Mouse (Mus musculus) CH12.LX (cell line): ENCODE measurements around the gene Wdr59.
A peak's percentile ranks its signal among the peaks of the same experiment; 100 is the strongest.

Experiments used
- CTCF ChIP-seq, 2 experiments: IDR thresholded peaks in 1 of 2; conservative IDR thresholded peaks in 1 of 2; 2 replicates each; pipeline ENCODE4 v1.5.1; 2011 to 2012; ENCODE audit warnings: low read depth in 2 of 2, low read length in 2 of 2, improper control_type of control experiment in 1 of 2, inconsistent platforms in 1 of 2, mild to moderate bottlenecking in 1 of 2, moderate library complexity in 1 of 2
- ELF1 ChIP-seq: IDR thresholded peaks from 2 replicates; pipeline ENCODE4 v1.6.1; 2014; ENCODE audit warnings: low read depth, mild to moderate bottlenecking, inconsistent platforms, low read length, improper control_type of control experiment
- EP300 ChIP-seq: IDR thresholded peaks from 2 replicates; pipeline ENCODE4 v1.6.1; 2011; ENCODE audit warnings: low read length, improper control_type of control experiment
- JUND ChIP-seq: conservative IDR thresholded peaks from 2 replicates; pipeline ENCODE4 v1.6.1; 2011; ENCODE audit warnings: low read depth, low read length, improper control_type of control experiment
- KAT2A ChIP-seq: IDR thresholded peaks from 2 replicates; pipeline ENCODE4 v1.6.1; 2012; ENCODE audit warnings: low read length, improper control_type of control experiment, inconsistent platforms; ENCODE audit not compliant: insufficient replicate concordance
- MAX ChIP-seq: IDR thresholded peaks from 2 replicates; pipeline ENCODE4 v1.6.1; 2011; ENCODE audit warnings: low read length, improper control_type of control experiment
- MXI1 ChIP-seq: IDR thresholded peaks from 2 replicates; pipeline ENCODE4 v1.6.1; 2011; ENCODE audit warnings: mild to moderate bottlenecking, low read depth, low read length, improper control_type of control experiment
- MYC ChIP-seq: IDR thresholded peaks from 2 replicates; pipeline ENCODE4 v1.6.1; 2011; ENCODE audit warnings: low read depth, mild to moderate bottlenecking, improper control_type of control experiment, low read length
- NRF1 ChIP-seq: IDR thresholded peaks from 2 replicates; pipeline ENCODE4 v1.6.1; 2014; ENCODE audit warnings: low read depth, mild to moderate bottlenecking, inconsistent platforms, low read length, improper control_type of control experiment, moderate library complexity
- POLR2A ChIP-seq: IDR thresholded peaks from 2 replicates; pipeline ENCODE4 v1.6.1; 2011; ENCODE audit warnings: low read depth, mild to moderate bottlenecking, improper control_type of control experiment, low read length

DNA sequence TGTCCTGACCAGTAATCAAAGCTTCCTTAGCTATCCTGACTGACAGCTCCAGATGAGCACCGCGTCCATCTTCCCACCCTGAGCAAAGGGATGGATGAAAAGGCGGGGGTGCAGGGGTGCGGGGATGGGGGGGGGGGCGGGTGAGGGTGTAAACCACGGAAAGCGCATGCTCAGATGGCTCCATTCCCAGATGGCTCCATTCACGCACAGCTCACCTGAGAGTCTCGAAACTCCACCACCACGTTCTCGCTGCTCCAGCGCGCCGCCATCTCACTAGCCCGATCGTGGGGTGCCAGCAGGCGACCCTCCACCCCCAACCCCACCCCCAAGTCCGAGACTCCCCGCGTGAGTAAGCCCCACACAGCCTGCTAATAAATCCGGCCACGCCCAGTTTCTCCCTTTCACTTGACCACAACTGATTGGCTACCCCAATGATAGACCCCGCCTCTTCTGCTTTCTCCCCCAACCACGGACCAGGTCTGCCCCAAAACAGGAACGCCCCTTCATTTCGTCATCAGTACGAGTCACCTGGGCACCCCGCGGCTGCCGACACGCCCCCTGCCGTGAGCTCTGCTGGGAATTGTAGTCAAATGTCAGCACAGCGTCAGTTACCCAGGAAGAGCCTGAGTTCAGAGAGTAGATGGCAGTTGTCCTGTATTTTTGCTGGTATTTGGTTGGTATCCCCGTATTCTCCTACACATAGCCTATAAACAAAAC lies at the start of gene Wdr59:
- peak; percentile 73 for TF ChIP-seq MXI1
- TF ChIP-seq KAT2A, result peak; percentile 96
- peak; percentile 75 for TF ChIP-seq POLR2A
- TF ChIP-seq CTCF (conservative IDR thresholded peaks at IDR 0.05 in 1 of 2, IDR thresholded peaks at IDR 0.05 in 1 of 2; ENCODE audit: low read depth in 2 of 2, low read length in 2 of 2), result no peak
- TF ChIP-seq MAX, result peak; percentile 55; the same call in 1 of the 2 replicates
- peak; percentile 95 for TF ChIP-seq ELF1
- TF ChIP-seq JUND, result no peak; the same call in 1 of the 2 replicates
- TF ChIP-seq MYC, result no peak
- TF ChIP-seq NRF1, result peak; percentile 47
- TF ChIP-seq EP300, result no peak
